Mouse (Mus musculus) heart, postnatal 0 days (tissue): ENCODE results near the gene Mcm3ap. TPM values are rescaled to one million over a fixed set of nuclear protein-coding genes. Genes with fewer than 3 reads are reported as not detected.

ENCODE experiments used
- ATAC-seq: fragments of 200-750 bp; cut with Nextera tagmentation; 2 replicates; pipeline ENCODE4 v1.8.0; 2017; ENCODE audit warnings: low read depth, moderate number of reproducible peaks, moderate library complexity; ENCODE audit not compliant: insufficient read depth
- DNase-seq: peaks from one replicate; pipeline ENCODE4 v3.0.0-alpha.2; 2016; ENCODE audit warnings: low spot score
- H3K27ac ChIP-seq: fragments of 300-500 bp; sonication (generic); 2 replicates; pipeline ENCODE4 v1.5.1; 2014; ENCODE audit warnings: low read depth, mild to moderate bottlenecking
- H3K27me3 ChIP-seq: fragments of 300-500 bp; sonication (generic); 2 replicates; pipeline ENCODE4 v1.6.1; 2014; ENCODE audit warnings: low read length, mixed read lengths; ENCODE audit not compliant: control insufficient read depth, insufficient read depth
- H3K36me3 ChIP-seq: fragments of 300-500 bp; sonication (generic); replicated peaks from 2 replicates; pipeline ENCODE4 v1.6.1; 2014; ENCODE audit warnings: low read length, mixed read lengths; ENCODE audit not compliant: control insufficient read depth, insufficient read depth
- H3K4me1 ChIP-seq: fragments of 300-500 bp; sonication (generic); 2 replicates; pipeline ENCODE4 v1.6.1; 2014; ENCODE audit warnings: antibody characterized with exemption; ENCODE audit not compliant: control insufficient read depth, insufficient read depth
- H3K4me2 ChIP-seq: fragments of 300-500 bp; sonication (generic); 2 replicates; pipeline ENCODE4 v1.6.1; 2014; ENCODE audit warnings: low read depth, mild to moderate bottlenecking, low read length, moderate library complexity
- H3K4me3 ChIP-seq: fragments of 300-500 bp; sonication (generic); 2 replicates; pipeline ENCODE4 v1.5.1; 2014; ENCODE audit warnings: low read depth, low read length
- H3K9ac ChIP-seq: fragments of 300-500 bp; sonication (generic); replicated peaks from 2 replicates; pipeline ENCODE4 v1.6.1; 2014; ENCODE audit warnings: low read depth, low read length, mixed read lengths
- H3K9me3 ChIP-seq: fragments of 300-500 bp; sonication (generic); replicated peaks from 2 replicates; pipeline ENCODE4 v1.6.1; 2016; ENCODE audit warnings: low read length; ENCODE audit not compliant: control insufficient read depth
- CTCF ChIP-seq: IDR thresholded peaks from 2 replicates; pipeline ENCODE4 v1.5.1; 2016; ENCODE audit warnings: antibody characterized with exemption, control low read depth, low read depth
- EP300 ChIP-seq: IDR thresholded peaks from 2 replicates; pipeline ENCODE4 v1.6.1; 2016; ENCODE audit warnings: antibody characterized with exemption, low read depth
- WGBS: fragments of 180-500 bp; shearing (Covaris S2); extraction: QIAGEN DNeasy Blood & Tissue Kit; methylation state at CpG from one replicate; pipeline ENCODE4 v1.1.7; 2014; 5-methylcytosine and 5-hydroxymethylcytosine counted together
- polyA plus RNA-seq: library from polyadenylated mRNA; unstranded; fragments of >200 nt; fragmentation: Nextera tagmentation; extraction: Ambion mirVana; gene quantifications from 2 replicates; pipeline ENCODE4 v1.2.1, GENCODE M21; 2015
- total RNA-seq: library from RNA; depleted of rRNA; stranded (reverse); fragments of >200 nt; gene quantifications from 2 replicates; pipeline ENCODE4 v1.2.3, GENCODE M21; 2014; ENCODE audit warnings: low replicate concordance; rRNA removed

Gene Mcm3ap
- total and polyA plus RNA-seq, 2 experiments from 2014 or later = 28.6 to 58.6 TPM

- WGBS = 87% methylated on average over 10 of the region's 10 CpGs
- Histone ChIP-seq H3K27me3 (no peaks in the 10 kb centered on the region), H3K27ac (no peak within 1 kb of the TSS), H3K4me3 (no peak within 1 kb of the TSS), H3K9ac (no peak within 1 kb of the TSS), H3K36me3 (no peaks in the 10 kb centered on the region), H3K9me3 (no peaks in the 10 kb centered on the region), H3K4me2 (no peak within 1 kb of the TSS), H3K4me1 (no peaks in the 10 kb centered on the region)
- ATAC-seq = no peak
- TF ChIP-seq CTCF (no peak), EP300 (no peak)
- DNase-seq = no peak
Measured at GRCm38 (mm10) chr10:76561972-76562371, 93.2 kb downstream of the Mcm3ap start, which contains the start of gene Spatc1l. TSS of gene Spatc1l (plus strand) at chr10:76562272.

Other genes starting within 250 kb of the Mcm3ap start
- 24.2 and 27.7 TPM in 2 replicates for gene Prmt2, start 231.1 kb upstream of the Mcm3ap start, total RNA-seq
- 31.7 and 36.2 TPM in 2 replicates for gene Prmt2, start 231.1 kb upstream of the Mcm3ap start, polyA plus RNA-seq
- 0.89 TPM in 1 of 2 replicates, not detected in the other for gene S100b, start 215.1 kb upstream of the Mcm3ap start, total RNA-seq
- gene S100b, start 215.1 kb upstream of the Mcm3ap start, polyA plus RNA-seq = 0.70 and 0.86 TPM in 2 replicates
- 23.8 and 47.4 TPM in 2 replicates for gene Dip2a, start 123.6 kb upstream of the Mcm3ap start, total RNA-seq
- gene Dip2a, start 123.6 kb upstream of the Mcm3ap start, polyA plus RNA-seq = 4.3 and 5.7 TPM in 2 replicates
- not detected in 2 replicates for gene AC141477.1, start 28.5 kb upstream of the Mcm3ap start, total RNA-seq
- gene AC141477.1, start 28.5 kb upstream of the Mcm3ap start, polyA plus RNA-seq = 1.6 TPM in 1 of 2 replicates, not detected in the other
- 17.6 and 39.4 TPM in 2 replicates for gene Pcnt, start 26.1 kb upstream of the Mcm3ap start, total RNA-seq
- gene Pcnt, start 26.1 kb upstream of the Mcm3ap start, polyA plus RNA-seq = 9.0 and 9.5 TPM in 2 replicates
- gene 2610028H24Rik, start 19.8 kb upstream of the Mcm3ap start, total RNA-seq = not detected in 2 replicates
- 0.47 TPM in 1 of 2 replicates, not detected in the other for gene 2610028H24Rik, start 19.8 kb upstream of the Mcm3ap start, polyA plus RNA-seq
- gene Ybey, start 187 bp downstream of the Mcm3ap start, total RNA-seq = 3.0 and 6.3 TPM in 2 replicates
- 4.5 TPM in 2 replicates for gene Ybey, start 187 bp downstream of the Mcm3ap start, polyA plus RNA-seq
- gene Lss, start 62.7 kb downstream of the Mcm3ap start, total RNA-seq = 4.9 and 9.0 TPM in 2 replicates
- gene Lss, start 62.7 kb downstream of the Mcm3ap start, polyA plus RNA-seq = 5.7 and 7.8 TPM in 2 replicates
- gene Spatc1l, start 93.3 kb downstream of the Mcm3ap start, total RNA-seq = not detected in 2 replicates
- gene Spatc1l, start 93.3 kb downstream of the Mcm3ap start, polyA plus RNA-seq = not detected in 2 replicates
- gene Ftcd, start 106.7 kb downstream of the Mcm3ap start, total RNA-seq = 3.5 and 5.8 TPM in 2 replicates
- gene Ftcd, start 106.7 kb downstream of the Mcm3ap start, polyA plus RNA-seq = 4.5 and 5.6 TPM in 2 replicates
- gene Col6a2, start 154.7 kb downstream of the Mcm3ap start, total RNA-seq = 133 and 156 TPM in 2 replicates
- 67.6 and 72.4 TPM in 2 replicates for gene Col6a2, start 154.7 kb downstream of the Mcm3ap start, polyA plus RNA-seq